In the genomic region with DNA sequence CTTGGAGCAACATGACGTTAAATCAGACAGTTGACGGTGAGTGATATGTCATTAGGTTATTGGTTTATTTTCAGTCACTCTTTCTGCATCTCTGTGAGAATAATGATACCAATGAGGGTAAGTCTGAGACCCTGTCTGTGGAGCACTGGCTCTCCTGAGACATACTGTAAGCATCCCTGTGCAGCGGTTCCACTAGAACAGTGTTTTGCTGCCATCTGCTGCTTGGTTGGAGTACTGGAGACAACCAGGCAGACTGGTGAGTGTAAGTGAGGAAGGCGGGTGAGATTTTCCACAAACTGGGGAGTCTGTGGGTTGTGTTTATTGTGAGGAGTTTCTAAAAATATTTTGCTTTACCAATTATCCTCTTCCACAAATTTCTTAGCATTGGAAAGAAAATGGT, we compare ENCODE assay signal across 8 mouse cellular contexts.
DNase-seq lines count a peak whose midpoint lies in the region; ATAC-seq and TF ChIP-seq lines count a peak whose summit lies in the region.

No protein-coding gene starts in this region.

- no peaks in the 10 kb centered on the region for H3K9me3 ChIP-seq in embryonic facial prominence, embryonic 15.5 days (replicated peaks)
- no peaks in the 10 kb centered on the region for H3K9me3 ChIP-seq in heart, postnatal 0 days (replicated peaks; ENCODE audit: control insufficient read depth, low read length)

- H3K4me1 ChIP-seq in embryonic facial prominence, embryonic 15.5 days = 0 out of 2 replicates have a peak, but pooled peaks cover 8% of the 10 kb centered on the region
- no peaks in the 10 kb centered on the region for H3K4me1 ChIP-seq in heart, postnatal 0 days (ENCODE audit: control insufficient read depth, insufficient read depth)

- no peak overlapping the region for H3K9ac ChIP-seq in embryonic facial prominence, embryonic 15.5 days
- H3K9ac ChIP-seq in heart, postnatal 0 days (replicated peaks; ENCODE audit: low read depth, low read length) = no peak overlapping the region

- peak; percentile 98 for TF ChIP-seq CTCF in heart, postnatal 0 days (IDR thresholded peaks at IDR 0.05; ENCODE audit: low read depth)

- no peaks in the 10 kb centered on the region for H3K36me3 ChIP-seq in embryonic facial prominence, embryonic 15.5 days
- H3K36me3 ChIP-seq in heart, postnatal 0 days (replicated peaks; ENCODE audit: control insufficient read depth, insufficient read depth, low read length) = no peaks in the 10 kb centered on the region

- no peak overlapping the region for H3K27ac ChIP-seq in embryonic facial prominence, embryonic 15.5 days (replicated peaks)
- no peak overlapping the region for H3K27ac ChIP-seq in heart, postnatal 0 days (ENCODE audit: low read depth)

- DNase-seq in ES-CJ7 (ENCODE audit: low read depth, low spot score) = peak; percentile 68
- peak; percentile 89 for DNase-seq in brain, adult 2 months (ENCODE audit: low read depth, low spot score)
- peak; percentile 59 for DNase-seq in heart, postnatal 0 days (ENCODE audit: low spot score)
- peak; percentile 84 to 86 for DNase-seq in kidney, postnatal 4 days
- peak; percentile 63 to 67 for DNase-seq in lung, adult 18-20 months
- peak; percentile 70 for DNase-seq in ovary, postnatal 14 days (ENCODE audit: low spot score)
- peak; percentile 76 for DNase-seq in thymus, postnatal 4 days

- WGBS in embryonic facial prominence, embryonic 15.5 days = 17% methylated on average over 4 of the region's 4 CpGs
- 45% methylated on average over 4 of the region's 4 CpGs for WGBS in heart, postnatal 0 days

- peak; percentile 60; the same call in 1 of the 2 replicates for ATAC-seq in embryonic facial prominence, embryonic 15.5 days (ENCODE audit: insufficient number of reproducible peaks, low FRiP score, low TSS enrichment, low read depth)
- peak; percentile 76; the same call in 1 of the 2 replicates for ATAC-seq in heart, postnatal 0 days (ENCODE audit: insufficient read depth, low read depth)

- H3K27me3 ChIP-seq in embryonic facial prominence, embryonic 15.5 days = no peaks in the 10 kb centered on the region; the same call in 1 of the 2 replicates
- H3K27me3 ChIP-seq in heart, postnatal 0 days (ENCODE audit: control insufficient read depth, insufficient read depth, low read length) = no peaks in the 10 kb centered on the region

- no peak for TF ChIP-seq EP300 in heart, postnatal 0 days (IDR thresholded peaks at IDR 0.05; ENCODE audit: low read depth)

- no peak overlapping the region for H3K4me3 ChIP-seq in embryonic facial prominence, embryonic 15.5 days (replicated peaks)
- no peak overlapping the region for H3K4me3 ChIP-seq in heart, postnatal 0 days (ENCODE audit: low read depth, low read length)

- H3K4me2 ChIP-seq in embryonic facial prominence, embryonic 15.5 days (replicated peaks) = no peak overlapping the region
- no peak overlapping the region for H3K4me2 ChIP-seq in heart, postnatal 0 days (ENCODE audit: low read depth, low read length)
